Mouse (Mus musculus) kidney, embryonic 16.5 days (tissue): ENCODE data around the gene 1810009A15Rik. TPM values are rescaled to one million over a fixed set of nuclear protein-coding genes. Genes with fewer than 3 reads are reported as not detected.
"Not testable (repeated sequence)": the region's sequence is repeated elsewhere in the genome, so short reads cannot be mapped to it uniquely, and the experiment has no call there.

Experiments used
- ATAC-seq: fragments of 200-750 bp; cut with Nextera tagmentation; 2 replicates; pipeline ENCODE4 v1.8.0; 2017; ENCODE audit warnings: moderate TSS enrichment; ENCODE audit not compliant: low FRiP score, low TSS enrichment
- H3K27ac ChIP-seq: fragments of 300-500 bp; sonication (generic); 2 replicates; pipeline ENCODE4 v1.5.1; 2014; ENCODE audit warnings: low read length
- H3K27me3 ChIP-seq: fragments of 300-500 bp; sonication (generic); 2 replicates; pipeline ENCODE4 v1.6.1; 2014; ENCODE audit warnings: low read length, control low read depth, mixed read lengths; ENCODE audit not compliant: insufficient read depth
- H3K36me3 ChIP-seq: fragments of 300-500 bp; sonication (generic); 2 replicates; pipeline ENCODE4 v1.6.1; 2014; ENCODE audit warnings: low read length, control low read depth, mixed read lengths; ENCODE audit not compliant: insufficient read depth
- H3K4me1 ChIP-seq: fragments of 300-500 bp; sonication (generic); 2 replicates; pipeline ENCODE4 v1.6.1; 2014; ENCODE audit warnings: low read length, control low read depth, mixed read lengths; ENCODE audit not compliant: insufficient read depth
- H3K4me2 ChIP-seq: fragments of 300-500 bp; sonication (generic); replicated peaks from 2 replicates; pipeline ENCODE4 v1.6.1; 2014; ENCODE audit warnings: low read depth, low read length
- H3K4me3 ChIP-seq: fragments of 300-500 bp; sonication (generic); 2 replicates; pipeline ENCODE4 v1.5.1; 2014; ENCODE audit warnings: mild to moderate bottlenecking, low read length
- H3K9ac ChIP-seq: fragments of 300-500 bp; sonication (generic); replicated peaks from 2 replicates; pipeline ENCODE4 v1.6.1; 2014; ENCODE audit warnings: low read length
- H3K9me3 ChIP-seq: fragments of 300-500 bp; sonication (generic); 2 replicates; pipeline ENCODE4 v1.6.1; 2016; ENCODE audit warnings: low read length, control low read depth
- WGBS: fragments of 180-500 bp; shearing (Covaris S2); extraction: QIAGEN DNeasy Blood & Tissue Kit; methylation state at CpG from one replicate; pipeline ENCODE4 v1.1.7; 2014; 5-methylcytosine and 5-hydroxymethylcytosine counted together
- polyA plus RNA-seq: library from polyadenylated mRNA; unstranded; fragments of >200 nt; fragmentation: Nextera tagmentation; extraction: Ambion mirVana; gene quantifications from 2 replicates; pipeline ENCODE4 v1.2.1, GENCODE M21; 2015

The 1810009A15Rik gene
- polyA plus RNA-seq, 1 experiment from 2014 or later, result 93.0 TPM

DNA sequence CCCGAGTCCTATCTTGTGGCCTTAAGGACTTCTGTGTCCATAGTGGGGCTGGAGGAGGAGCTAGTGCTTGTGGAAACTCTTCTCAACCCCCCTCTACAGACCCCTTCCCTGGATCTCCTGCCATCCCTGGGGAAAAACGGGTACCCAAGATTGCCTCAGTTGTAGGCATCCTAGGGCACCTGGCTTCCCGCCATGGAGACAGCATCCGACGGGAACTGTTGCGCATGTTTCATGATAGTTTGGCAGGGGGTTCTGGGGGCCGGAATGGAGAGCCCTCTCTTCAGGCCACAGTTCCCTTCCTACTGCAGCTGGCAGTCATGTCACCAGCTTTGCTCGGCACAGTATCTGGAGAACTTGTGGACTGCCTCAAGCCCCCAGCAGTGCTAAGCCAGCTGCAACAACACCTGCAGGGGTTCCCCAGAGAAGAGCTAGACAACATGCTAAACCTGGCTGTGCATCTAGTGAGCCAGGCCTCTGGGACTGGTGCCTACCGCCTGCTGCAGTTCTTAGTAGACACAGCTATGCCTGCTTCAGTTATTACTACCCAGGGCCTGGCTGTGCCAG, 6.8 kb downstream of the 1810009A15Rik start:
- Histone ChIP-seq H3K27ac (no peak overlapping the region), H3K27me3 (no peaks in the 10 kb centered on the region), H3K9me3 (no peaks in the 10 kb centered on the region), H3K4me1 (peaks cover 26% of the 10 kb centered on the region), H3K36me3 (peaks cover 21% of the 10 kb centered on the region), H3K9ac (no peak overlapping the region), H3K4me2 (no peak overlapping the region), H3K4me3 (no peak overlapping the region)
- 93% methylated on average over 9 of the region's 9 CpGs for WGBS
- no peak for ATAC-seq

DNA sequence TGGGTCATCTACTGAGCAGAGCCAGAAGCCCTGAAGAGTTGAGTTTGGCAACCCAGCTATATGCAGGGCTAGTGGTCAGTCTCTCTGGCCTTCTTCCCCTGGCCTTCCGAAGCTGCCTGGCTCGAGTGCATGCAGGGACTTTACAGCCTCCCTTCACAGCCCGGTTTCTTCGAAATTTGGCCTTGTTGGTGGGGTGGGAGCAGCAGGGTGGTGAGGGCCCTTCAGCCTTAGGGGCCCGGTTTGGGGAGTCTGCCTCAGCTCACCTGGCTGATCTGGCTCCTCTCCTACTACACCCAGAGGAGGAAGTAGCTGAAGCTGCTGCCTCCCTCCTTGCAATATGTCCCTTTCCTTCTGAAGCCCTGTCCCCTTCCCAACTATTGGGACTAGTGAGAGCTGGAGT, 7.6 kb downstream of the 1810009A15Rik start:
- not testable (repeated sequence) for H3K27me3 ChIP-seq, H3K4me3 ChIP-seq, ATAC-seq, H3K9me3 ChIP-seq, H3K27ac ChIP-seq, H3K4me2 ChIP-seq, H3K9ac ChIP-seq
- Histone ChIP-seq H3K4me1 (peaks cover 26% of the 10 kb centered on the region), H3K36me3 (peaks cover 18% of the 10 kb centered on the region)
- WGBS, result 74% methylated on average over 5 of the region's 5 CpGs

DNA sequence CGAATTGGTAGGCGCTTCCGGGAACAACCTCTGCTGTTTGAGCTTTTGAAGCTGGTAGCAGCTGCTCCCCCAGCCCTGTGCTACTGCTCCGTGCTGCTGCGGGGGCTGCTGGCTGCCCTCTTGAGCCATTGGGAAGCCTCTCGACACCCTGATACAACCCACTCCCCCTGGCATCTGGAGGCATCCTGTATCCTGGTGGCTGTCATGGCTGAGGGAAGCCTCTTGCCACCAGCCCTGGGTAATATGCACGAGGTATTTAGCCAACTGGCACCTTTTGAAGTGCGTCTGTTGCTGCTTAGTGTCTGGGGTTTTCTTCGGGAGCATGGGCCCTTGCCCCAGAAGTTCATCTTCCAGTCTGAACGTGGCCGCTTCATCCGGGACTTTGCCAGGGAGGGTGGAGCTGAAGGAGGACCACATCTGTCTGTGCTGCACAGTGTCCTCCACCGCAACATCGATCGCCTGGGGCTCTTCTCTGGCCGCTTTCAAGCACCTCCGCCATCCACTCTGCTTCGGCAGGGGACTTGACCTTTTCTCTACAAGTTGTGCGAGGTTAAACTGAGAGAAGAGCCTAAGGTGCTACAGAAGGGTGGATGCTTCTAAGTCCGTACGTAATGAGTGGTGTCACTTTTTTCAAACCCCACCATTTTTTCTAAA, 8.7 kb downstream of the 1810009A15Rik start:
- WGBS, result 19% methylated on average over 21 of the region's 21 CpGs
- ATAC-seq, result peak; percentile 54
- H3K9me3 ChIP-seq, H3K27me3 ChIP-seq: not testable (repeated sequence)
- Histone ChIP-seq H3K27ac (peak overlapping the region; percentile 85), H3K9ac (peak overlapping the region; percentile 84), H3K4me3 (peak overlapping the region; percentile 66), H3K36me3 (peaks cover 14% of the 10 kb centered on the region), H3K4me1 (peaks cover 26% of the 10 kb centered on the region), H3K4me2 (peak overlapping the region; percentile 59)

DNA sequence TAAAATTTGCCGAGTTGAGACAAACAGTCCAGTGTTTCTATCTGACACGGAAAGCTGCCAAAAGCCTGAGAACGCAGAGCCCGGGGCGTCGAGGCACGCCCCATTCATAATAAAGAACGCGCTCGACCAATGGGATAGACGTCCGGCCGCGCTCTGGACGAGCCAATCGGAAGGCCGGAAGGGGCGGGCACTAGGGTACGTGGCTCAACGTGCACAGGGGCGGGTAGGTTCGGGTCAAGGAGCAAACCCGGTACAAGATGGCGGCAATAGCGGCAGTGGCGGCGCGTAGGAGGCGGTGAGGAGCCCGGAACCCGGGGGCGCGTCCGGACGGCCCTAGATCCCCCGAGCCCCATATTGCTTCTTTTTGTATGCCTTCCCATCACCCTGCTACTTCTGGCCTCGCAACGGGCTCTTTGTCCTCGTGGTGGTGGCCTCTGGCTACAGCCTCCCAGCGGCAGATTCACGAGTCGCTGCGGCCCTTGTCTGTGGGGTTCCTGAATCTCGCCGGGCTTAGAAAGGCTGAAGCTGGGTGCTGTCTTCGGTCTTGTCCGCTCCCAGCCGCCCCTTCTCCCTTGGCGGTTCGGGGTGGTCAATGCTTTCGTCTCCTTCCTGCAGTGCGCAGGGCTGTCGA, 9.3 kb downstream of the 1810009A15Rik start, which contains the start of gene Ganab:
TSS of gene Ganab (plus strand) at position 207 of the 631 bp plus-strand sequence.
- Histone ChIP-seq H3K4me3 (peak within 1 kb of the TSS; percentile 66), H3K4me2 (peak within 1 kb of the TSS; percentile 59), H3K4me1 (peaks cover 26% of the 10 kb centered on the region), H3K36me3 (peaks cover 19% of the 10 kb centered on the region), H3K27me3 (no peaks in the 10 kb centered on the region), H3K9ac (peak within 1 kb of the TSS; percentile 84), H3K9me3 (no peaks in the 10 kb centered on the region), H3K27ac (peak within 1 kb of the TSS; percentile 88)
- under 1% methylated on average over 53 of the region's 53 CpGs for WGBS
- ATAC-seq, result peak; percentile 98

DNA sequence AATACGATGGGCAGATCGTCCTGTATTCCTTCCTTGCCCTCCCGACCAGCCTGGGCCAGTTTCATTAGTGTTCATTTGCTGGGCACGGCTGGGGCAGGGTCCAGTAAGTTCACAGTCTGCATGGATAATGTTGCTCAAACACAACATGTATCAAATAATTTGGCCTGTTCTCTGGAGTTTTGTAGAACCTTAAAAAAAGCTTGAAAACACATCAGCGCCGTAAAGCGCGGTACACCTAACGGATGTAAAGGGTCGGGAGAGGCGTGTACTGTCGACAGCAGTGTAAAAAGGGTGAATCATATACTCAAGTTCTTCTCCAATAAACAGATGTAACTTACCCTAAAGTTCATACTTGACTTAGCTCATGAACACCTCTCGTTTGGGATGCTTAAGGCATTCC, 9.9 kb downstream of the 1810009A15Rik start:
- Histone ChIP-seq H3K9ac (peak overlapping the region; percentile 84), H3K4me3 (peak overlapping the region; percentile 66), H3K4me1 (peaks cover 24% of the 10 kb centered on the region), H3K9me3 (no peaks in the 10 kb centered on the region), H3K4me2 (peak overlapping the region; percentile 59), H3K27ac (peak overlapping the region; percentile 88), H3K36me3 (peaks cover 23% of the 10 kb centered on the region), H3K27me3 (no peaks in the 10 kb centered on the region)
- 4% methylated on average over 13 of the region's 13 CpGs for WGBS
- no peak; the same call in 1 of the 2 replicates for ATAC-seq

DNA sequence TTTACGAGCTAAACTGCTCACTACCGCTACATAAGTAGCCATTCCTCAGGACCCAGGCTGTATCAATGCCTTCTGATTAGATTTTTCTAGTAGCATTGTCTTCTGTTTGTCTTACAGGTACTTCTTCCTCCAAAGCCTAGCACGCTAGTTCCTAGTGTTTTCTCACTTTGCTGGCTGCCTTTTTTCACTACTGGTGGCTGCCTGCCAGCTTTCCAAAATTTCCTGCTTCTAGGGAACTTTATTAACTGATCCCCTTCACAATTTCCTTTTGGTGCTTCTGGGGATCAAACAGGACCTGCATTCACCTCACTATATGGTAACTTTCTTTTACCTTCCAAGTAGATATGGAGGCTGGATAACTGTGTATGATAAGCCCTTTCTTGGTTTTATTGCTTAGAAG, 10.4 kb downstream of the 1810009A15Rik start:
- Histone ChIP-seq H3K4me2 (peak overlapping the region; percentile 59), H3K36me3 (peaks cover 26% of the 10 kb centered on the region), H3K27me3 (no peaks in the 10 kb centered on the region), H3K4me1 (peaks cover 19% of the 10 kb centered on the region), H3K27ac (no peak overlapping the region), H3K4me3 (peak overlapping the region; percentile 66), H3K9ac (peak overlapping the region; percentile 84), H3K9me3 (no peaks in the 10 kb centered on the region)
- no peak for ATAC-seq
- 28% methylated on average over 3 of the region's 3 CpGs for WGBS

DNA sequence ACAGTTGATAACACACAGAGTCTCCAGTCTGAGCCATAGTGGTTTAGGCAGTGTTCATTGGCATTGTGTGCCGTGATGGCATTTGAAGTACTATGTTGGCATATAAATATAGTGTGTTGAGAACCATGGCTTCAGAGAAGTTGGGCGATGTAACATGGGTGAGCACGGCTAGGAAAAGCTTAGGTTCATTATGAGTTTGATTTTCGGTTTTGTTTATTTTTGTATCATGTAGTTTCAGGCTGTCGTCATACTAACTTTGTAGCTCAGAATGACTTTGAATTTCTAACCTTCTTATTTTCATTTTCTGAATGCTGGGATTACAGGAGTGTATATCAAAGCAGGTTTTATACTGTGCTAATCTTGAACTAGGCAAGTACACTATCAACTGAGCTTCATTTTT, 14.8 kb downstream of the 1810009A15Rik start:
- H3K4me3 ChIP-seq, result no peak overlapping the region
- H3K4me2 ChIP-seq, result no peak overlapping the region
- peaks cover 9% of the 10 kb centered on the region for H3K4me1 ChIP-seq
- ATAC-seq, result no peak
- H3K9ac ChIP-seq, result no peak overlapping the region
- WGBS, result 93% methylated on average over 5 of the region's 5 CpGs
- no peak overlapping the region for H3K27ac ChIP-seq
- peaks cover 52% of the 10 kb centered on the region for H3K36me3 ChIP-seq
- H3K27me3 ChIP-seq, result no peaks in the 10 kb centered on the region
- no peaks in the 10 kb centered on the region for H3K9me3 ChIP-seq

DNA sequence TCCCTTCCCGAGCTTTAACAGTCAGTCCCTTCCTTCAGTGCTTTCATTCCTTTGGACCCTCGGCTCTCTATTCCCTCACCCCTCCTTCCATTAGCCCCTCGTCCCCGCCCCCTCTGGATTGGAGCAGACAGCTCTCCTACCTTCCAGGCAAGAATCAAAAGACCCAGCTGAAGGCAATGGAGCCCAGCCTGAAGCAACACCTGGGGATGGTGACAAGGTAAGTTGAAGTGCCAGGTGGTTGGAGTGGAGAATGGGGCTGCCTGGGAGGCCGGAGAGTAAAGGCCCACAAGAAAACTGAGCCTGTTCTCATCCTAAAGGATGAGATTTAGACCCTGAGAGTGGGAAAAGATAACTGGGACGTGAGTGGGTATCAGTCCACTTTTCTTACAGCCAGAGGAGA, 19.9 kb downstream of the 1810009A15Rik start:
- H3K4me2 ChIP-seq, result no peak overlapping the region
- no peak for ATAC-seq
- no peak overlapping the region for H3K27ac ChIP-seq
- no peak overlapping the region for H3K9ac ChIP-seq
- no peaks in the 10 kb centered on the region for H3K27me3 ChIP-seq
- 88% methylated on average over 6 of the region's 6 CpGs for WGBS
- H3K9me3 ChIP-seq, result no peaks in the 10 kb centered on the region
- peaks cover 91% of the 10 kb centered on the region for H3K36me3 ChIP-seq
- no peaks in the 10 kb centered on the region for H3K4me1 ChIP-seq
- no peak overlapping the region for H3K4me3 ChIP-seq

DNA sequence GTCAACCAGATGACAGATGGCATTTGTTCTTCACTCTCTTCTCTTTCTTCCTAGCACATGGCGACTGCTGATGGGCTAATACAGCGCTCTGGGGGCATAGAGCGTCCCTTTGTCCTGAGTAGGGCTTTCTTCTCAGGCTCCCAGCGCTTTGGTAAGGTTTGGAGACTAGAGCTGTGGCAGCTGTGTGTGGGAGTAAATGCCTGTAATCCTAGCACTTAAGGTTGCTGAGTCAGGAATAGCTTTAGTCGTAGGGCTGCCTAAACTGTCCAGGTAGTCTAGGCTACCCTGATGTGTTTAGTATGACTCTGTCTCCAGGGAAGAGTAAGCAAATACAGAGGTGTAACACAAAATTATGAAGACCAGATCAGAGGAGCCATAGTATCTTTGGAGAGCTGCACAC, 23.2 kb downstream of the 1810009A15Rik start:
- WGBS, result 80% methylated on average over 5 of the region's 5 CpGs
- H3K4me1 ChIP-seq, result no peaks in the 10 kb centered on the region
- H3K36me3 ChIP-seq, result peaks cover 100% of the 10 kb centered on the region
- no peaks in the 10 kb centered on the region for H3K9me3 ChIP-seq
- no peak for ATAC-seq
- no peak overlapping the region for H3K4me3 ChIP-seq
- H3K9ac ChIP-seq, result no peak overlapping the region
- no peak overlapping the region for H3K4me2 ChIP-seq
- H3K27ac ChIP-seq, result no peak overlapping the region
- H3K27me3 ChIP-seq, result no peaks in the 10 kb centered on the region

DNA sequence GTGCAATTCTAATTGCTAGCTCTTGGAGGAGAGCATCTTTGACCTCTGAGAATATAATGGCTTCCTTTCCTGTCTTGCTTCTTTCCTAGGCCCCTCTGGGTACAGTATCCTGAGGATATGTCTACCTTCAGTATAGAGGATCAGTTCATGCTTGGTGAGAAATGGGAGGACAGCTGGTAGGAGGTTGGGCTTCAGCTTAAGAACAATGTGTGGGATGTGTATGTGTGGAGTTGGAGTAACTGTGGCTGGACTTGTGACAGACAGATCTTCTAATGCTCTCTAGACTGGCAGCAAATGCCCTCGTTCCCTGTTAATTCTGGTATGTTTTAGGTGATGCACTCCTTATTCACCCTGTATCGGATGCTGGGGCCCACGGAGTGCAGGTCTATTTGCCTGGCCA, 25.6 kb downstream of the 1810009A15Rik start:
- Histone ChIP-seq H3K27ac (no peak overlapping the region), H3K4me3 (no peak overlapping the region), H3K36me3 (peaks cover 79% of the 10 kb centered on the region), H3K9ac (no peak overlapping the region), H3K4me1 (no peaks in the 10 kb centered on the region), H3K27me3 (no peaks in the 10 kb centered on the region), H3K9me3 (no peaks in the 10 kb centered on the region), H3K4me2 (no peak overlapping the region)
- no peak for ATAC-seq
- WGBS, result 94% methylated on average over 3 of the region's 3 CpGs
